Mouse (Mus musculus) left cerebral cortex, postnatal 14 days (tissue): ENCODE measurements at regions not wholly inside any gene's neighbourhood (a gene's known extent, or its start where the extent isn't known, plus 50 kb on each side); places are given as distances from the start of the nearest gene placed in this dataset.

Experiments used
- DNase-seq, 2 experiments: peaks; one replicate each; pipeline ENCODE4 v3.0.0; 2021 to 2022; ENCODE audit warnings: low spot score in 2 of 2, mixed read lengths in 1 of 2
- intact Hi-C: fragments of 180-260 bp; cut with DNase I; formaldehyde crosslinking; loops from one replicate; pipeline ENCODE4 v1.15.1; 2025

DNA sequence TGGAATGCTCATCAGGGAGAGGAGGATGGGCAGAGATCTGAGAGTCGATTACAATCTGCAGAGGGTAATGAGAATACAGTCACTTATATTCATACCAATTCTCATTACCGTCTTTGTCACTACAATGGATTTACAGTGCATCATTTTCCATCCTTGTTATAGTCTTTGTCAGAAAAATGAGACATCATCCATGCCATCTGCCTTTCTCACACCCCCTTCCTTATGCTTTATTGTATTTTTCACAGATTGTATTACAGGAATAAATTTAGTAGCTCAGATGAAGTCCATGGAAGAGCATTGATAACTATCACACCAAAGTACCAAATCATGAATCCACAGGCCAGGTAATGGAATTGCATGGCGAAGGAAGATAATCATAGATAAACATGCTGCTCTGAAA lies 779.5 kb downstream of the Cenpc1 start:
- DNase-seq = no peak
- intact Hi-C loops = no loop called here

- no peak for DNase-seq
- intact Hi-C loops = no loop called here
Observed at GRCm38 (mm10) chr5:85248453-85248852, 816.9 kb downstream of the Cenpc1 start.

- intact Hi-C loops = no loop called here
- DNase-seq = no peak
Observed at GRCm38 (mm10) chr5:85240380-85240779, 823.2 kb upstream of the Epha5 start.

GRCm38 (mm10) chr5:85239509-85240031 lies 822.4 kb upstream of the Epha5 start:
- intact Hi-C loops = no loop called here
- peak; percentile 12 to 22 for DNase-seq
